Mouse (Mus musculus) limb, embryonic 13.5 days (tissue): ENCODE measurements around the gene Dmp1. TPM values are rescaled to one million over a fixed set of nuclear protein-coding genes. Genes with fewer than 3 reads are reported as not detected.

Source experiments
- ATAC-seq: fragments of 200-750 bp; cut with Nextera tagmentation; 2 replicates; pipeline ENCODE4 v1.8.0; 2017; ENCODE audit warnings: low read depth, moderate number of reproducible peaks, moderate TSS enrichment; ENCODE audit not compliant: low FRiP score
- H3K27ac ChIP-seq: fragments of 300-500 bp; sonication (generic); 2 replicates; pipeline ENCODE4 v1.5.1; 2015; ENCODE audit warnings: inconsistent platforms, mild to moderate bottlenecking, moderate library complexity
- H3K27me3 ChIP-seq: fragments of 300-500 bp; sonication (generic); 2 replicates; pipeline ENCODE4 v1.6.1; 2015; ENCODE audit warnings: mild to moderate bottlenecking, inconsistent platforms
- H3K36me3 ChIP-seq: fragments of 300-500 bp; sonication (generic); 2 replicates; pipeline ENCODE4 v1.6.1; 2015; ENCODE audit warnings: inconsistent platforms, mild to moderate bottlenecking, moderate library complexity
- H3K4me1 ChIP-seq: fragments of 300-500 bp; sonication (generic); 2 replicates; pipeline ENCODE4 v1.6.1; 2015; ENCODE audit warnings: inconsistent platforms
- H3K4me2 ChIP-seq: fragments of 300-500 bp; sonication (generic); replicated peaks from 2 replicates; pipeline ENCODE4 v1.6.1; 2015; ENCODE audit warnings: inconsistent platforms, mild to moderate bottlenecking, moderate library complexity
- H3K4me3 ChIP-seq: fragments of 300-500 bp; sonication (generic); 2 replicates; pipeline ENCODE4 v1.5.1; 2015; ENCODE audit warnings: moderate library complexity, mild to moderate bottlenecking, inconsistent platforms
- H3K9ac ChIP-seq: fragments of 300-500 bp; sonication (generic); 2 replicates; pipeline ENCODE4 v1.6.1; 2015; ENCODE audit warnings: mild to moderate bottlenecking, inconsistent platforms
- H3K9me3 ChIP-seq: fragments of 300-500 bp; sonication (generic); 2 replicates; pipeline ENCODE4 v1.6.1; 2016; ENCODE audit warnings: inconsistent platforms
- WGBS: fragments of 180-500 bp; shearing (Covaris S2); methylation state at CpG from one replicate; pipeline ENCODE4 v1.1.7; 2015; 5-methylcytosine and 5-hydroxymethylcytosine counted together
- polyA plus RNA-seq: library from polyadenylated mRNA; unstranded; fragments of >200 nt; fragmentation: Nextera tagmentation; extraction: Ambion mirVana; gene quantifications from 2 replicates; pipeline ENCODE4 v1.2.1, GENCODE M21; 2015

Dmp1 gene
- polyA plus RNA-seq, 1 experiment from 2014 or later = 0.41 TPM

DNA sequence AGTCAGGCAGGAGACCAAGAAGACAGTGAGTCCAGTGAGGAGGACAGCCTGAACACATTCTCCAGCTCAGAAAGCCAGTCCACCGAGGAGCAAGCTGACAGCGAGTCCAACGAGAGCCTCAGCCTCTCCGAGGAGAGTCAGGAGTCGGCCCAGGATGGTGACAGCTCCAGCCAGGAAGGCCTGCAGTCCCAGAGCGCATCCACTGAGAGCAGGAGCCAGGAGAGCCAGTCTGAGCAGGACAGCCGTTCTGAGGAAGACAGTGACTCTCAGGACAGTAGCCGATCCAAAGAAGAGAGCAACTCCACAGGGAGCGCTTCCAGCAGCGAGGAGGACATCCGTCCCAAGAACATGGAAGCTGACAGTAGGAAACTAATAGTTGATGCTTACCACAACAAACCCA lies 10.1 kb downstream of the Dmp1 start:
- H3K27me3 ChIP-seq = no peaks in the 10 kb centered on the region
- no peak overlapping the region for H3K27ac ChIP-seq
- H3K9ac ChIP-seq = no peak overlapping the region
- no peaks in the 10 kb centered on the region for H3K36me3 ChIP-seq
- no peak overlapping the region for H3K4me2 ChIP-seq
- no peak for ATAC-seq
- H3K9me3 ChIP-seq = no peaks in the 10 kb centered on the region
- 81% methylated on average over 11 of the region's 11 CpGs for WGBS
- no peak overlapping the region for H3K4me3 ChIP-seq
- H3K4me1 ChIP-seq = no peaks in the 10 kb centered on the region

DNA sequence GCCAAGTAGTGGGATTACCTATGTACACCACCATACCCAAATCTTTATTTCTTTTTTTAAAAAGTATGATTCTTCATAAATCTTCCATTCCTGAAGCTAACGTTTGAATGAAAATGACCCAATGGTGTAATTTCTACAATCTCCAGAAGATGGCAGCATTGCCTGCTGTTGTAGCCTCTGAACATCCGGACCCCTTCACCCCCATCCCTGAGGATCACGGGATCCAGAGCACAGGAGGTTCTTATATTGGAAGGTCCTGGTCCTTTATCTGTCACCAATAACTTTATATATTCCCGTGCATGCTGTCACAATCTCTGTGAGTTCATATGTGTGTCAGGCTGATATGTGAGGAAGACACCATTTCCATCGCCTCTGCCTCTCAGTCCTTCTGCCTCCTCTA lies 16.5 kb downstream of the Dmp1 start:
- no peak for ATAC-seq
- Histone ChIP-seq H3K36me3 (no peaks in the 10 kb centered on the region), H3K9me3 (no peaks in the 10 kb centered on the region), H3K4me3 (no peak overlapping the region), H3K27ac (no peak overlapping the region), H3K9ac (no peak overlapping the region), H3K4me2 (no peak overlapping the region), H3K27me3 (no peaks in the 10 kb centered on the region), H3K4me1 (no peaks in the 10 kb centered on the region)
- 30% methylated on average over 5 of the region's 5 CpGs for WGBS

- Histone ChIP-seq H3K9ac (no peak overlapping the region), H3K4me1 (no peaks in the 10 kb centered on the region), H3K9me3 (no peaks in the 10 kb centered on the region), H3K27ac (no peak overlapping the region), H3K36me3 (no peaks in the 10 kb centered on the region), H3K4me3 (no peak overlapping the region), H3K27me3 (no peaks in the 10 kb centered on the region), H3K4me2 (no peak overlapping the region)
- no peak for ATAC-seq
- WGBS = 60% methylated on average over 3 of the region's 3 CpGs
Observed at GRCm38 (mm10) chr5:104224299-104224698, 21.9 kb downstream of the Dmp1 start.

- Histone ChIP-seq H3K27me3 (no peaks in the 10 kb centered on the region), H3K36me3 (no peaks in the 10 kb centered on the region), H3K9me3 (no peaks in the 10 kb centered on the region), H3K4me3 (no peak overlapping the region), H3K4me1 (no peaks in the 10 kb centered on the region), H3K9ac (no peak overlapping the region), H3K4me2 (no peak overlapping the region), H3K27ac (no peak overlapping the region)
- no peak for ATAC-seq
Observed at GRCm38 (mm10) chr5:104224750-104225149, 22.3 kb downstream of the Dmp1 start.

- H3K4me3 ChIP-seq = no peak overlapping the region
- WGBS = 30% methylated on average over 1 of the region's 1 CpGs
- H3K4me2 ChIP-seq = no peak overlapping the region
- ATAC-seq = no peak
- H3K4me1 ChIP-seq = no peaks in the 10 kb centered on the region
- H3K9ac ChIP-seq = no peak overlapping the region
- H3K27ac ChIP-seq = no peak overlapping the region
- H3K36me3 ChIP-seq = no peaks in the 10 kb centered on the region
- H3K27me3 ChIP-seq = no peaks in the 10 kb centered on the region
- H3K9me3 ChIP-seq = no peaks in the 10 kb centered on the region
Observed at GRCm38 (mm10) chr5:104228497-104228896, 26.1 kb downstream of the Dmp1 start.

DNA sequence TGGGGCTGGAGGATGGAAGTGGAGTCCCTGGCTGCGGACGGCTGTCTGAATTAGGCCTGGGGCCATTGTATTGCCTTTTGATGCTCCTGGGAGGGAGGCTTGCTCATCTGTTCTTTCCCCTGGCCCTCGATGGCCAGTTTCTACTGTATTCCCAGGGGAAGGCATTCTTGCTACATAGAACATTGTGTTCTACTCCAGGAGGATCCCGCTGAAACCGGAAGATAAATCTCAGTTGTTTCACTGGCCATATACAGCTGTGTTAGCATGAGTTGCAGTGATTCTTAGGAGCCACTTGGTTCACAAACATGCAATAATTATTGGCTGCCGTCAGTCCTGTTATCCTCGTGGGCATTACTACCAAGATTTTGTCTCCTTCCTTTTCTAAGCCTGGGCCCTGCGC lies 34.3 kb downstream of the Dmp1 start:
- no peak overlapping the region for H3K4me3 ChIP-seq
- H3K9ac ChIP-seq = no peak overlapping the region
- no peak overlapping the region for H3K4me2 ChIP-seq
- no peaks in the 10 kb centered on the region for H3K9me3 ChIP-seq
- no peak overlapping the region for H3K27ac ChIP-seq
- ATAC-seq = no peak
- no peaks in the 10 kb centered on the region for H3K36me3 ChIP-seq
- no peaks in the 10 kb centered on the region for H3K4me1 ChIP-seq
- 86% methylated on average over 8 of the region's 8 CpGs for WGBS
- no peaks in the 10 kb centered on the region for H3K27me3 ChIP-seq

DNA sequence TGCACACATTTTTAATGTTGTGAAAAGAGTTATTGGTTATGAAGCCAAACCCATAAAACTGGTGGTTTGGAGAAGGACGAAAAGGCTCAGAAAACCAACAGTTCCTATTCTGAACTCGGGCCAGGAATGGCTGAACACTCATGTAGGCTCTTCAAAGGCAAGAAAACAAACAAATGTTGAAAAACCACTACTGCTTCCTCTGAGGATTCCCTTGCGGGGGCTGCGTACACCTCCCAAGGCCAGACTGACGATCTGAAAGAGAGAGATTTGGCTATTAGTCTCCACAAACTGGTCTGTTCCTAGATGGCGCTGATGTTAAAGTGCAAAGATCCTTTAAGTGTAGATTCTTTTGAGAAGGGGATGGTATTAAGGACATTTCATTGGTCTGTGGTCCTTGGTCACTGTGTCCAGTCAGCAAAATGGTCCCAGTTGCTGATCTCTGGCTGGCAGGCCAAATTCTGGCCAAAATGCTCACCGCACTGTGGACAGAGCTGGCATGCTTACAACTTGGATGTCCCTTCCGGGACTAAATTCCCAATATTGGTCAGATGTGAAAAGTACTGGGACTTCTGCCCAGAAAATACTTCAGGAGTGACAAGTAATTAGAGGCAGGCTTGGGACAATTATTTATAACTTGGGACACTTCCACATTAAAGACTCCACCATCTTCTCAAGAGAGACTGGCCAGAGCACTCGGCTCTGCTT lies 37.4 kb downstream of the Dmp1 start:
- Histone ChIP-seq H3K4me1 (no peaks in the 10 kb centered on the region), H3K4me2 (no peak overlapping the region), H3K4me3 (no peak overlapping the region), H3K9ac (no peak overlapping the region), H3K27ac (no peak overlapping the region), H3K36me3 (no peaks in the 10 kb centered on the region), H3K9me3 (no peaks in the 10 kb centered on the region), H3K27me3 (no peaks in the 10 kb centered on the region)
- WGBS = 80% methylated on average over 9 of the region's 9 CpGs
- ATAC-seq = no peak

DNA sequence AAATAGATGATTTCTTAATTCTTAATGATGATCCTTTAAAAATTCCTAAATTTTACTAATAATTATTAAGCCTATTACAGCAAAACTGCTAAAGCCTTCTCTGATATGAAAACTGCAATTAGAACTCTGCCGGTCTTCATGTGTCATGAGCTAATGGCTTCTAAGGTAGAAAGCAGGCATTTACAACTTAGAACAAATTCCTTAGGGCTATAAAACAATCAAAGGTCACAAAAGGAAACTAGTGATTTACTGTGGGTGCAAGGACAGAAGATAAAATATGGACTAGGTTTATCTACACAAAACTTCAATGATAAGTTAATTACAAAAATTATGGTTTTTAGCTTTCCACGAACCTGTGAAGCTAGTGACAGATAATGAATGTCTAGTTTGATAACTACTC lies 41.8 kb downstream of the Dmp1 start:
- Histone ChIP-seq H3K36me3 (no peaks in the 10 kb centered on the region), H3K4me1 (no peaks in the 10 kb centered on the region), H3K4me2 (no peak overlapping the region), H3K9me3 (no peaks in the 10 kb centered on the region), H3K27me3 (no peaks in the 10 kb centered on the region), H3K27ac (no peak overlapping the region), H3K9ac (no peak overlapping the region), H3K4me3 (no peak overlapping the region)
- 30% methylated on average over 2 of the region's 2 CpGs for WGBS
- ATAC-seq = no peak

GRCm38 (mm10) chr5:104251811-104252210 lies 49.4 kb downstream of the Dmp1 start:
- no peak overlapping the region for H3K9ac ChIP-seq
- no peaks in the 10 kb centered on the region for H3K36me3 ChIP-seq
- H3K4me1 ChIP-seq = no peaks in the 10 kb centered on the region
- no peaks in the 10 kb centered on the region for H3K27me3 ChIP-seq
- no peak overlapping the region for H3K4me2 ChIP-seq
- no peak overlapping the region for H3K27ac ChIP-seq
- H3K4me3 ChIP-seq = no peak overlapping the region
- WGBS = 85% methylated on average over 5 of the region's 5 CpGs
- ATAC-seq = no peak
- no peaks in the 10 kb centered on the region for H3K9me3 ChIP-seq

- Histone ChIP-seq H3K36me3 (no peaks in the 10 kb centered on the region), H3K4me3 (no peak overlapping the region), H3K9ac (no peak overlapping the region), H3K9me3 (no peaks in the 10 kb centered on the region), H3K27ac (no peak overlapping the region), H3K27me3 (no peaks in the 10 kb centered on the region), H3K4me1 (no peaks in the 10 kb centered on the region), H3K4me2 (no peak overlapping the region)
- 66% methylated on average over 3 of the region's 3 CpGs for WGBS
- no peak for ATAC-seq
Observed at GRCm38 (mm10) chr5:104256585-104256984, 54.2 kb downstream of the Dmp1 start.

GRCm38 (mm10) chr5:104261908-104262461 lies 59.6 kb downstream of the Dmp1 start:
- no peaks in the 10 kb centered on the region for H3K9me3 ChIP-seq
- no peak for ATAC-seq

GRCm38 (mm10) chr5:104263014-104263776 lies 60.8 kb downstream of the Dmp1 start:
- H3K27ac ChIP-seq = no peak overlapping the region
- H3K4me1 ChIP-seq = no peaks in the 10 kb centered on the region
- H3K27me3 ChIP-seq = no peaks in the 10 kb centered on the region
- no peak overlapping the region for H3K4me3 ChIP-seq
- H3K9me3 ChIP-seq = no peaks in the 10 kb centered on the region
- WGBS = 92% methylated on average over 13 of the region's 13 CpGs
- H3K4me2 ChIP-seq = no peak overlapping the region
- no peak for ATAC-seq
- H3K9ac ChIP-seq = no peak overlapping the region
- no peaks in the 10 kb centered on the region for H3K36me3 ChIP-seq

More at GRCm38 (mm10) chr5:104261908-104262461, 59.6 kb downstream of the Dmp1 start:
- Histone ChIP-seq H3K27ac (no peak overlapping the region), H3K4me1 (no peaks in the 10 kb centered on the region), H3K4me2 (no peak overlapping the region), H3K4me3 (no peak overlapping the region), H3K36me3 (no peaks in the 10 kb centered on the region), H3K9ac (no peak overlapping the region), H3K27me3 (no peaks in the 10 kb centered on the region)
- WGBS = 76% methylated on average over 4 of the region's 4 CpGs
